Mouse (Mus musculus) liver, embryonic 14.5 days (tissue): ENCODE results near the gene Cenpu.

Experiments used
- CTCF ChIP-seq: IDR thresholded peaks from 2 replicates; pipeline ENCODE4 v1.5.1; 2016; ENCODE audit warnings: antibody characterized with exemption, low read depth, control low read depth
- EP300 ChIP-seq: IDR thresholded peaks from 2 replicates; pipeline ENCODE4 v1.6.1; 2016; ENCODE audit warnings: antibody characterized with exemption, low read depth

DNA sequence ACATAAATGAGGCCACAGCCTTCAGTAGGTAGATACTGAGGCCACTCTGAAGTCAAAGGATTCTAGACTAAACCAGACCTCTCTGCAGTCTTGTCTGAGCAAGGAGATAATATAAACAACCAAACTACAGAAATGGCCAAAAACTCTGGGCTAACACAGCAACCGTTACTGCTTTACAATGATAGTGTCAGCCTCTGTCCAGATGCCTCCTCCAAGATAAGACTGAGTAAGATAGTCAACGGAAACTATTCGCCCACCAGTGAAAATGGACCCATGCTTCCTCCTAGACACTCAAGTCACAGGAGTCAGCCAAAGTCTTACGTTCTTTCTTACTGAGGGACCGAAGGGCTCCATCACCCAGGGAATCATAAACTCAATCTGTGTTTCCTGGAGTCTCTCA lies 36.1 kb downstream of the Cenpu start:
- TF ChIP-seq CTCF = no peak
- TF ChIP-seq EP300 = peak; percentile 95
